Mouse (Mus musculus): ENCODE measurements around the gene Nkd1. TPM values are rescaled to one million over a fixed set of nuclear protein-coding genes. Genes with fewer than 3 reads are reported as not detected.

Nkd1 gene
- total RNA-seq, 2 experiments from 2014 or later = 19.7 to 25.5 TPM

GRCm38 (mm10) chr8:88529798-88530197 is 8.6 kb downstream of the Nkd1 start:
- intact Hi-C loops (cut with DNase I) = loop anchor here (10.0 kb wide), 1 partner anchor 225 kb away; no protein-coding TSS in a partner anchor

GRCm38 (mm10) chr8:88537081-88537480 is 15.9 kb downstream of the Nkd1 start:
- intact Hi-C loops (cut with DNase I) = no loop called here
- no peak for DNase-seq (ENCODE audit: low spot score in 2 of 2)

More at GRCm38 (mm10) chr8:88529798-88530197, 8.6 kb downstream of the Nkd1 start:
- no peak for DNase-seq (ENCODE audit: low spot score in 2 of 2)

GRCm38 (mm10) chr8:88537998-88538975 is 17.1 kb downstream of the Nkd1 start:
- intact Hi-C loops (cut with DNase I) = no loop called here
- DNase-seq (ENCODE audit: low spot score in 2 of 2) = no peak

- intact Hi-C loops (cut with DNase I) = no loop called here
- DNase-seq (ENCODE audit: low spot score in 2 of 2) = no peak
Measured at GRCm38 (mm10) chr8:88538976-88539371, 17.8 kb downstream of the Nkd1 start.

GRCm38 (mm10) chr8:88539963-88540362 is 18.8 kb downstream of the Nkd1 start:
- DNase-seq (ENCODE audit: low spot score in 2 of 2) = no peak
- intact Hi-C loops (cut with DNase I) = no loop called here

DNA sequence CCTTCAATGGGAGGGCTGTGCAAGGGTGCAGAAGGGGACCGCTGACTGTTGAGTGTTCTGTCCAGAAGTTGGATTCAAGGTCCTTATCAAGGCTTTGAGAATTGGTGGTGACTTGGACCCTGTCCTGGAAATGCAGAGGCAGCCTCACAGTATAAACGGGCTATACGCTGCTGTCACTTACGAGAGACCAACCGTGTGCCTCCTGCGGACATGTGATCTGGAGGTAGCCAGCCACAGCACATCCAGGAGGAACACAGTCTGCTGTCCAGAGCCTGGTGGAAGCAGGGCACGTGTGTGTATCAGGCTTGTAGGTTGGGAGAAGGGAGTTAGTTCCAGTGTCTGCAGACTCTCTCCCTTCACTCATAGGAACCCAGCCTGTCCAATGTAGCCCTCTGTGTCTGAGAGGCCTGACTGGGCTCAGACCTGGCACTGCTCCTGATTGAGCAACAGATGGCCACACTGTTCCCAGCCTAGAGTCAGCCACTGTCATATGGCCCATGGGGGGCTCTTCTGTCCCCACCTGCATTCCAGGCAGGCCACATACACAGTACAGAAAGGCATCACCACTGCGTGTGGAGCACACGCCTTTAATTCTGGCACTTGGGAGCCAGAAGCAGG is 21.6 kb downstream of the Nkd1 start:
- no peak for DNase-seq (ENCODE audit: low spot score in 2 of 2)
- intact Hi-C loops (cut with DNase I) = no loop called here

GRCm38 (mm10) chr8:88544677-88545076 is 23.5 kb downstream of the Nkd1 start:
- intact Hi-C loops (cut with DNase I) = no loop called here
- no peak for DNase-seq (ENCODE audit: low spot score in 2 of 2)

- no peak for DNase-seq (ENCODE audit: low spot score in 2 of 2)
- intact Hi-C loops (cut with DNase I) = no loop called here
Measured at GRCm38 (mm10) chr8:88545441-88545840, 24.3 kb downstream of the Nkd1 start.

DNA sequence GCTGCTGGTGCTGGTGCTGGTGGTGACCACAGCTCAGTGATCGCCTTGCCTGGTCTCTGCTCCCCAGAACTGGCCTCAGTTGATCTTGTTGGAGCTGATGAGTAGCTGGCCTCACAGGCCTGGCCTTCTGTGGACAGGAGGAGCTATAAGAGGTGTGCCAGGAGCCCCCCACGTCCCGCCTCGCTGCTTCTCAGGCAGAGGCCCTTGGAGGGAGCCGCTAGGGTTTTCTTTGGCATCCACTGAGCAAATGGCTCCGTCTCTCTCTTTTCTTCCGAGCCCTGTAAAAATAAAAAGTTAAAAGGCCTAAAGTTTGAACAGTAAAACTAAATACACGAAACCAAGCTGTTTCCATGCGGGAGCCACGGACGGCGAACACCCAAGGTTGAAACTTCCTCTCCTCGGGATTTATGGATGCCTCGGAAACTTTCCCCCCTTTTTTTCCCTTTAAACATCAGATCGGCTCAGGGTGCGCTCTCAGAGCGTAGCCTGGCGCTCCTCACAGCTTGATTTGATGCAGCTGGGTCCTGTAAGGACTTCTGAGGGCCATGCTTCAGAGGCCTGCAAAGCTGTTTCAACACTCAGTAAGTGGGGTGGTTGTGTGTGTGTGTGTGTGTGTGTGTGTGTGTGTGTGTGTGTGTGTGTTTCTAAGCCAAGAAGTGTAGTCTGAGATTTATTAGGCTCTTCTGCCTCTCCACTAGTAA is 25.0 kb downstream of the Nkd1 start:
- intact Hi-C loops (cut with DNase I) = no loop called here

DNA sequence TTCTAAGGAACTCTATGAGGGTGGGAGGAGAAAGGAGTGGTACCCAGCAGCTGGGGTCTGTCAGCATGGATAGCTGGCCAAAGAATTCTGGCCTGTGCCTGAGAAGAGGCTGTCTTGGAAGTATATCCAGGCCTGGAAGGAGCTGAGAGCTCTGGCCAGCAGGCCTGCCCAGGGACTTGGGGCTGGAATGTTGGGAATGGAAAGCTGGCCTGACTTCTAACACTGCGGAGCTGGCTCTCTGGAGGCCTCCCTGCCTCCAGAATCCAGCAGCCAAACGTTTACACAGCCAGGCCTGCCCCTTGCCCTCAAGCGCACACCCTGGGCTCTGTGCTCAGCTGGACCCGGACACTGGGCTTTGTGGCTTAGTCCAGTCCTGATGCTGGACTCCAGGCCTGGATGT is 34.5 kb downstream of the Nkd1 start:
- intact Hi-C loops (cut with DNase I) = no loop called here
- DNase-seq (ENCODE audit: low spot score in 2 of 2) = no peak

More for the DNA sequence above, 25.0 kb downstream of the Nkd1 start:
- no peak for DNase-seq (ENCODE audit: low spot score in 2 of 2)

- intact Hi-C loops (cut with DNase I) = no loop called here
- DNase-seq (ENCODE audit: low spot score in 2 of 2) = no peak
Measured at GRCm38 (mm10) chr8:88559985-88560473, 38.9 kb downstream of the Nkd1 start.

DNA sequence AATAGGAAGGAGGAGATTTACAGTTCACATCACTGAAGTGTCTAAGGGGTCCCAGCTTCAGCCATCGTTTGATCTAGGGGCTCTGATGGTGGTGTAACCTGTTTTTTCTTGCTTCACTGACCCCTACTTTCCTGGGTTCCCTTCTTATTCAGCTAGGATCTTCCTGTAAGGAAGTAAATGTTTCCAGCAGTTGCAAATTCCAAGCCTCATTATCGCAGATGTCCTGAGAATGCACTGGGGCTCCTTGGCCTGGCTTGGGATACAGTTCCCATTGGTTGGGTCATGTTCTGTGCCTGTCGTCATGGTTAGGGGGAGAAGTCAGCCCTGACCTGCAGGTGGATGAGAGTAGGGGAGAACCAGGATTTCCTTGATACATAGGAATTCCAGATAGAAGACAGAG is 40.2 kb downstream of the Nkd1 start:
- no peak for DNase-seq (ENCODE audit: low spot score in 2 of 2)
- intact Hi-C loops (cut with DNase I) = no loop called here

DNA sequence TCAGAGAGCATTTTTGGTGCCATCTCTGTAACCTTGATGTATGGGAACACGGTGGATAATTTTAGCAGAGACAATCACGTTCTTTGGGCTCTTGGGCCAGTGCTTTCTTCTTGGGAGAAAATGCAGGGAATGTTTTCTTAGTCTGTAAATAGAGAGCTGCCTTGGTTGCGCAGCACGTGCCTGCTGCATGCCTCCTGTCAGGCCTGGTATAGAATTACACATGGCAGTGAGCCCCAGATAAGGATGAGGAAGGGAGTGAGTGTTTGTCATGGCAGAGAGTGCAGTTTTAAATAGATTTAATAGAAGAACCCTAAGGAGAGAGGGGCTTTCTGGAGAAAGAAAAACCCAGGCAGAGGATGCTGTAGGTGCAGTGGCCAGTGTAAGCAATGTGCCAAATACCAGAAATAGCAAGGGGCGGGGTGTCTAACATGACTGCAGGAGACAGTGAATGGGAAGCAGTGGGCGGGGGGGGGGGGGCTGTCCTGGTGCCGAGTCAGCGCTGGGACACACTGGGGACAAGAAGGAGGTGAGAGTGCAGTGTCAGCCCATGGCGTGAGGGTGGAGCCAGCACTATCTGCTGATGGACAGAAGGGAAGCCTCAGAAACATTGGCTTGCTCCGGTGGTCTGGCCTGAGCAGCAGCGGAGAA is 43.2 kb downstream of the Nkd1 start:
- intact Hi-C loops (cut with DNase I) = no loop called here
- DNase-seq (ENCODE audit: low spot score in 2 of 2) = peak; percentile 40 to 63

DNA sequence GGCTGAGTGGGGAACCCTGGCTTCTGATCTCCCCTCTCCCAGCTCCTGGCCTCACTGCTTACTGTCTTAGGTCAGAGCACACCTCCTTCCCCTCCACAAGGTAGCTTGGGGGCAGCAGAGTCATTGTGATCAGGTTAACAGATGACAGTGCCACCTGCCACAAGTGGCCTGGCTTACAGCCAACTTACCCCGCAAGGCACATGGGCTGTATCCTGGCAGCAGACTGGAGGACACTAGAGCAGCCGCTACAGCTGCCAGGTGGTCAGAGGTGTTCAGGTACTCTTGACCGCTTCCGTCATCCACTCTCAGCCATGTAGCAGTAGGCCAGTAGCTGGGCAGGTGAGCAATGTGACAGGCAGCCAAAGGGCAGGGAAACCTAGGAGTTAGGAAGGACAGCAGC is 45.0 kb downstream of the Nkd1 start:
- DNase-seq (ENCODE audit: low spot score in 2 of 2) = no peak
- intact Hi-C loops (cut with DNase I) = loop anchor here (5.0 kb wide), 1 partner anchor 44 kb away; the partner anchor contains the start of gene Nkd1

DNA sequence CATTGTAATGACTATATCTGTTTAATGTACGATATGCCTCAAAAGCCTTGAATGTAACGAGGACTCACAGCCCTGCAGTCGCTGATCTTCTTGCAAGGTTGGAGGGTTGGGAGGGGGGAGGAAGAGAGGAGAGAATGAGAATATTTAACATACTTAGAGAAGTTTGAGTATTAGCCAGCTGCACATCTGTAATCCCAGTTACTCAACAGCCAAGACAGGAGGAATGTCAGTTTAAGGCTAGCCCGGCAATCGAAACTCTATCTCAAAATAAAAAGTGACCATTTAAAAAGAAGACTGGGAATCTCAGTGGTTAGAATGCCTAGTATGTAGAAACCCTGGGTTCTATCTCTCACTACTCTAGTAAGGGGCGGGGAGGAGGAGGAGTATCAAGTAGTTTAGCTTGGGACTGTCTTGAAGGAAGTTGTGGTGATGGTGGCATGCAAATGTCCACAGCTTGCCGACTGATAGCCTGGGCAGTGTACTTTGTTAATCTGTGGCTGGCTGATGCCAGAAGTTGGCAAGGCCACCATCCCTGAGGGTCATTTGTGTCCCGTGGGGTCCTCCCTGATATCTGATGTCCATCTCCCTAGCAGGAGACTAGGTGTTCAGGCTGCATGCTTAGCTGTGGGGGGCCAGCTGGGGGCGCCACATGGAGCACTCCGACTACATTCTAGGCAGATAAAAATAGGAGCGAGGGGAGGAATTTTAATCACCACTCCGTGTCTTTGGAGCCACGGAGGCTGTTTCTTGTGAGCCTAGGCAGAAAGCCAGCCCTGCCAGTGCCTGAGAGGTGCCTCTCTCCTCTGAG is 46.4 kb downstream of the Nkd1 start:
- intact Hi-C loops (cut with DNase I) = loop anchor here (5.0 kb wide), 1 partner anchor 45 kb away; the partner anchor contains the start of gene Nkd1
- peak; percentile 71 to 88 for DNase-seq (ENCODE audit: low spot score in 2 of 2)

DNA sequence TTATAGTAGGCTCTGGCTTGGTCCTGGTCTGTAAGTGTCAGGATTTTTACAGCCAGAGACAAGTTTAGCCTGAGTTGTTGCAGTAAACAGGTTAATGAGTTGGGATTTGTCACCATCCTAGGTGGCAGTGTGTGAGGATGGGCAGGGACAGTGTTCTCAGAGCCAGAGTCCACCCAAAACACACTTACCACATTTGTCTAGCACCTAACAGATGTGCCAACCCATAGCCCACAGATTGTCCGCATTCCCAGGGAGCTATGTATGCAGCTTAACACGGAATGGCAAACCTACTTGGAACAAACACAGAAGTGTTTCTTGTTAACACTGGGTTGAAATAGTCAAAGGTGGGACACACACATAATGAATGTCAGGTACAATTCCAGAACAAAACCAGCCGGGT is 47.1 kb downstream of the Nkd1 start:
- intact Hi-C loops (cut with DNase I) = loop anchor here (5.0 kb wide), 1 partner anchor 46 kb away; the partner anchor contains the start of gene Nkd1
- DNase-seq (ENCODE audit: low spot score in 2 of 2) = peak in 1 of 2 experiments; percentile 23

DNA sequence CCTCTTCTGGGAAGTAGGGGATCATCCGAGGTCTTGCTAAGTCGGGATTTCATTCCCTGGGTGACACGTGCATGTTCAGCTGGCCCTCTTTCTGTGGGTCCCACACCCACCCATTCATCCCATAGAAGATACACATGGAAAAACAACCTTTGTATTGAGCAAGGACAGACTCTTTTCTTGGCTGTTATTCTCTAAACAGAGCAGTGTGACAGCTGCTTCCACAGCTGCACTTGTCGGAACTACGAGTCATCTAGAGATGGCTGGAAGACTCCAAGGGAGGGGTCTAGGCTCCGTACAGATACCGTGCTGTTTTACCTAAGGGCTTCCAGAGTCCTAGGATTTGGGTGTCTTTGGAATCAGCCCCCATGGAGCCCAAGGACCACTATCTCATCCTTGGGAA is 48.2 kb downstream of the Nkd1 start:
- DNase-seq (ENCODE audit: low spot score in 2 of 2) = peak in 1 of 2 experiments; percentile 31
- intact Hi-C loops (cut with DNase I) = loop anchor here (5.0 kb wide), 1 partner anchor 47 kb away; the partner anchor contains the start of gene Nkd1

- DNase-seq (ENCODE audit: low spot score in 2 of 2) = no peak
- intact Hi-C loops (cut with DNase I) = no loop called here
Measured at GRCm38 (mm10) chr8:88570293-88570998, 49.3 kb downstream of the Nkd1 start.

Measured in left cerebral cortex, postnatal 14 days (tissue).